Mouse (Mus musculus): Measurements from ENCODE around the gene Tmem86a. TPM values are rescaled to one million over a fixed set of nuclear protein-coding genes. Genes with fewer than 3 reads are reported as not detected.

Gene Tmem86a
- polyA plus RNA-seq, 1 experiment: not detected

DNA sequence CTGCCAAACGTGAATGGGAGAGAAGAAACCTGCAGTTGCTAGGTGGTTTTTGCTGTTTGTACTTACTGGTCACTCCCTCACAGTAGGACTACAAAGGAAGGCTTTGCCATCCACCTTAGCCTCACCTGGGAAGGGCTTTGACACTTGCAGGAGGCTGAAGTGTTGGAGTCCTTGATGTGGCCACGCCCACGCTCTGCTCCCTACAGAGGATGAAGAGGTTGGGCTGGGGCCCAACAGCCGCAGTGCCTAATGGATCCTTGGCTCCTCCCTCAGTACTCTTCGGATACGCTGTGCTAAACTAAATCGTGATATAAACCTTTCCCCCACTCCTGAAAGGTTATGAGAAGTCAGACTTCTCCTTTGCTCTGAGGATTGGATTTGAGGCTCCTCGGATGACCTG, 29.4 kb upstream of the Tmem86a start:
- TF ChIP-seq GATA1 (IDR thresholded peaks at IDR 0.05; ENCODE audit: low read length): no peak

DNA sequence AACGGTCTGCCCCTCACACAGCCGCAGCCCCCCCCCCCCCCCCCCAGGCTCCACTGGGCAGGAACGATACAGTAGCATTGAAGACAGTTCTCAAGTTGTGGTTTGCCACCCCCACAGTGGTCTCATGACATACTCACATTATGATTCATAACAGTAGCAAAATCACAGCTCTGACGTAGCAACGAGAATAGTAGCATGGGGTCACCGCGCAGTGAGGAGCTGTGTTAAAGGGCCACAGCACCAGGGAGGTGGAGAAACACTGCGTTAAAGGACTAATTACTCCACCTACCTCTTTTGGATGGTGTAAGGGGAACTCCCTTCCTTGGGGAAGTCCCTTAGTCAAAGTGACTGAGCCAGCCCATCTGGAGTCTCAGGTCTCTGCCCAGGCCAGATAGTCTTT, 27.9 kb upstream of the Tmem86a start:
- no peak for TF ChIP-seq GATA1 (IDR thresholded peaks at IDR 0.05; ENCODE audit: low read length)

DNA sequence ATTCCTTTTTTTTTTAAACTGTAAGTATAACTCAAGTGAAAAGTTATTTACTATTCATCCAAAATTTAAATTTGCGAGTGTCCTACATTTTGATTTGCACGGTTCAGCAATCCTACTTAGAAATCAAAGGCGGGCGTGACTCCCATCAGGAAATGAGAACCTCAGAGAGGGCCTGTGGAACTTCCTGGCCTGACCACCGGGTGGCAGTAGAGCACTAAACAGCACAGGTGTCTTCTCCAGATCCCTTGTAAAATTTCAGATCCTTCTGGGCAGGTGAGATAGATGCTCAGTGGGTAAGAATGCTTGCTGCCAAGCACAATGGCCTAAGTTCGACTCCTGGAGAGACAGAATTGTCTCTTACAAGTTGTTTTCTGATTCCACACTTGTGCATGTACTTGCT, 26.9 kb upstream of the Tmem86a start:
- TF ChIP-seq GATA1 (IDR thresholded peaks at IDR 0.05; ENCODE audit: low read length): no peak

- TF ChIP-seq GATA1 (IDR thresholded peaks at IDR 0.05; ENCODE audit: low read length): no peak
These were observed 25.9 kb upstream of the Tmem86a start for GRCm38 (mm10) chr7:47024454-47024853.

DNA sequence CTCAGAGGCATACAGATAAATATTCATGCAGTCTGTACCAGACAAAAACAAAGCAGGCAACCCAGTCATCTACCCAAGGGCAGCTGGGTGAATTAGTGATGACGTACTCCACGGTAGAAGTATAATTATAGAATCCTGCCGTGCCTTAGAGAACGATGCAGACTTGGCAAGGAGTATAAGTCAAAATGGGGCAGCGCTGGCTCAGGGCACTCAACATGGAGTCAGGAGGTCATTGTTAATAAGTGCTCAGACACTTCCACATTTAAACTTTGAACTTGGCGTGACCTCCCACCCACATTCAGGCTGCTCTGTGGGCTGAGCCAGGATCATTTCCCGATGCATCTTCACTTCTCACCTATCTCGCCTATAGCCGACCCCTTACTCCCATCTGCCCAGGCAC, 25.0 kb upstream of the Tmem86a start:
- no peak for TF ChIP-seq GATA1 (IDR thresholded peaks at IDR 0.05; ENCODE audit: low read length)

GRCm38 (mm10) chr7:47027520-47027919, 22.9 kb upstream of the Tmem86a start:
- no peak for TF ChIP-seq GATA1 (IDR thresholded peaks at IDR 0.05; ENCODE audit: low read length)

GRCm38 (mm10) chr7:47030517-47031193, 19.7 kb upstream of the Tmem86a start:
- TF ChIP-seq GATA1 (IDR thresholded peaks at IDR 0.05; ENCODE audit: low read length): no peak

DNA sequence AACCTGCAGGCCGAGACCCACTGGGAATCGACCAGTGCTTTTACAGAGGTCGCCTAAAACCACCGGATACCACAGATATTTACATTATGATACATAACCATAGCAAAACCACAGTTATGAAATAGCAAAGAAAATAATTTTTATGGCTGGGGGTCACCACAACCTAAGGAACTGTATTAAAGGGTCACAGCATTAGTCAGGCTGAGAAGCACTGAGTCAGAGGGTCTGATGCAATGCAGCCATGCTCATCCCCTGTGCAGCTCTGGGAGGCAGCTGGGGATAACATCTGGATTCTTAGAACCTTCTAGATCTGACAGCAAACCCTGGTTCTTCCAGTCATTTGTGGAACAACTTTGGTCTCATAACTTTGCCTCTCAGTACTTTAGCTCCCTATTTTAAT, 19.0 kb upstream of the Tmem86a start:
- no peak for TF ChIP-seq GATA1 (IDR thresholded peaks at IDR 0.05; ENCODE audit: low read length)

DNA sequence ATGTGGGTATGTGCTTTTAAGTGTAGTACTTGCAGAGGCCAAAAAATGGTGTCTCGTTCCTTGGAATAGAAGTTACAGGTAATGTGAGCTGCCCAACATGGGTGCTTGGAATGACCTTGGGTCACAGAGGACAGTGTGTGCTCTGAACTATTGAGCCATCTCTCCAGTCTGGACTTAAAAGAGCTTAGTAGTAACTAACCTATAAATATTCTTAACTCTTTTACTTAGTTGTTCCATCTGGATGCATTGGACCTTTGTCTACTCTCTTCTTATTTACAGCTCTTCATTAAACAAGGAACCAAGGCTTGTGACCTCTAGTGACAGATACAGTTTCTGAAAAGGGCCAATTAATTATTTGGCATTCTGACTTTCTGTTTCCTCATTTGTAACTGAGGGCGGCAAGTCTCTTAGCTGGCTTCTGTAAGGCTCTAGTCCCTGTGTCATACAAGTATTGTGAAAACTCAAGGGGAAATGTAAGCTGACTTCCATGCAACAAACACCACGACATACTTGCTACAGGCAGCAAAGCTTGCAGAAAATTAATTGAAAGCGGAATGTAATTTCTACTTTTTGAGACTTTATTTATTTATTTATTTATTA, 15.5 kb upstream of the Tmem86a start:
- no peak for TF ChIP-seq GATA1 (IDR thresholded peaks at IDR 0.05; ENCODE audit: low read length)

GRCm38 (mm10) chr7:47035426-47035825, 15.0 kb upstream of the Tmem86a start:
- no peak for TF ChIP-seq GATA1 (IDR thresholded peaks at IDR 0.05; ENCODE audit: low read length)

GRCm38 (mm10) chr7:47041706-47042105, 8.7 kb upstream of the Tmem86a start:
- no peak for TF ChIP-seq GATA1 (IDR thresholded peaks at IDR 0.05; ENCODE audit: low read length)

GRCm38 (mm10) chr7:47042121-47042520, 8.3 kb upstream of the Tmem86a start:
- no peak for TF ChIP-seq GATA1 (IDR thresholded peaks at IDR 0.05; ENCODE audit: low read length)

GRCm38 (mm10) chr7:47042823-47043490, 7.4 kb upstream of the Tmem86a start:
- TF ChIP-seq GATA1 (IDR thresholded peaks at IDR 0.05; ENCODE audit: low read length): no peak

DNA sequence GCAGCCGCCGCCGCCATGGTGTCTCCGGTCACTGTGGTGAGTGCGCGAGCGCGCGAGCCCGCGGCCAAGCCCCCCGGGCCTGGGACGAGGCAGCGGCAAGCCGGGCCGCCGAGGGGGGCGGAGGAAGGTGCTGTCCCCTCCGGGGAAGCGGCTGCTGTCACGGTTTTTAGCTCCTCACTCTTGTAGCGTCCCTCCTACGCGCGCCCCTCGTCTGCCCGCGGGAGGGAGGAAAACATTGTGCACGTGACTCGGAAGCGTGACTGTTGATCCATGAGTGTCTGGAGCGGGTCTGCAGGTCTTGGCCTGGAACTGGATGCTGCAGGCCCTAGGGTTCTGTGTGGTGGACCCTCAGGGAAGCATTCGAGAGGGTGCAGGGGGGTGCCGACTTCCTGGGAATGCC, 365 bp downstream of the Tmem86a start:
- TF ChIP-seq GATA1 (IDR thresholded peaks at IDR 0.05; ENCODE audit: low read length): no peak

DNA sequence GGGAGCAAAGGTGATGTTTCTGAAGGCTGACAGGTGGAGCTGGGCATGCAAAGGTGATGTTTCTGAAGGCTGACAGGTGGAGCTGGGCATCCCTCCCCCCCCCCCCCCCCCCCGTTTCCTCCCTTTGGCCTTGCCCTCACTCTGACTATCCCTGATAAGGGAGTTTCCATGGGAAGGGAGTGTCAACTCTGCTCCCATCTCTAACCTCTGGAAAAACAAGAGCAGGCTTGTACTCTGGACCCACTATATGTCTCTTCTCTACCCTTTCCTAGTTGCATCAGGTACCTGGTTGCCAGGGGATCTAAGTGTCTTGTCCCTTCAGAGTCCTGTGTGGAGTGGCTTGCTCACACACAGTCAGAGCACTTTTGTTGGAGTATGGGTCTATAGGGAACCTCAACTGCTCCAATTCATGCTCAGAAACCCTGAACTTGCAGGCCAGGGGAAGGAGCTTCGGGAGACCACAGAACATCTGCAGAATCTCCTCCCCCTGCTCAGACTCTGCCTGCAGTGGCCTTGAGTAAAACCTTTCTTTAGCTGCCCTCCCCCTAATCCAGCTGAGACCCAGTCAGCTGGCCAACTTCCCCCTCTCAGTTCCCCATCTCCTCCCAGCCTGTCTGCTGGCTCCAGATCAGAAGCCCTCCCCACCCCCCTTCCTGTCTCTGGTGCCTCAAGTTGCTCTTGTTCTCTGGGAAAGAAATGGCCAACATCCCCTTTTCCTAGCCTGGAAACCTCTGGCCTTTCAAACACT, 1.2 kb downstream of the Tmem86a start:
- no peak for TF ChIP-seq GATA1 (IDR thresholded peaks at IDR 0.05; ENCODE audit: low read length)

- TF ChIP-seq GATA1 (IDR thresholded peaks at IDR 0.05; ENCODE audit: low read length): no peak
These were observed 1.9 kb downstream of the Tmem86a start for GRCm38 (mm10) chr7:47052276-47052675.
